Mouse (Mus musculus) liver, embryonic 16.5 days (tissue): ENCODE measurements at regions not wholly inside any gene's neighbourhood (a gene's known extent, or its start where the extent isn't known, plus 50 kb on each side); places are given as distances from the start of the nearest gene placed in this dataset.

Source experiments
- ATAC-seq: fragments of 200-750 bp; cut with Nextera tagmentation; 2 replicates; pipeline ENCODE4 v1.8.0; 2017; ENCODE audit warnings: low read depth, mild to moderate bottlenecking, moderate number of reproducible peaks, moderate library complexity
- H3K27ac ChIP-seq: fragments of 300-500 bp; sonication (generic); 2 replicates; pipeline ENCODE4 v1.5.1; 2014; ENCODE audit warnings: mild to moderate bottlenecking, low read length
- H3K27me3 ChIP-seq: fragments of 300-500 bp; sonication (generic); 2 replicates; pipeline ENCODE4 v1.6.1; 2014; ENCODE audit warnings: low read depth, low read length, mixed read lengths; ENCODE audit not compliant: control insufficient read depth, insufficient read depth
- H3K36me3 ChIP-seq: fragments of 300-500 bp; sonication (generic); 2 replicates; pipeline ENCODE4 v1.6.1; 2014; ENCODE audit warnings: mild to moderate bottlenecking; ENCODE audit not compliant: control insufficient read depth, insufficient read depth
- H3K4me1 ChIP-seq: fragments of 300-500 bp; sonication (generic); 2 replicates; pipeline ENCODE4 v1.6.1; 2014; ENCODE audit warnings: low read depth, low read length, mixed read lengths; ENCODE audit not compliant: control insufficient read depth
- H3K4me2 ChIP-seq: fragments of 300-500 bp; sonication (generic); 2 replicates; pipeline ENCODE4 v1.6.1; 2014; ENCODE audit warnings: low read depth, low read length, mixed read lengths
- H3K4me3 ChIP-seq: fragments of 300-500 bp; sonication (generic); 2 replicates; pipeline ENCODE4 v1.5.1; 2014; ENCODE audit warnings: low read depth, mild to moderate bottlenecking, low read length
- H3K9ac ChIP-seq: fragments of 300-500 bp; sonication (generic); 2 replicates; pipeline ENCODE4 v1.6.1; 2014; ENCODE audit warnings: low read depth, low read length
- H3K9me3 ChIP-seq: fragments of 300-500 bp; sonication (generic); replicated peaks from 2 replicates; pipeline ENCODE4 v1.6.1; 2016; ENCODE audit warnings: low read length; ENCODE audit not compliant: control insufficient read depth
- WGBS: fragments of 180-500 bp; shearing (Covaris S2); extraction: QIAGEN DNeasy Blood & Tissue Kit; methylation state at CpG from one replicate; pipeline ENCODE4 v1.1.7; 2014; ENCODE audit not compliant: insufficient replicate concordance; 5-methylcytosine and 5-hydroxymethylcytosine counted together

GRCm38 (mm10) chr13:97847561-97847960, 87.1 kb upstream of the Gm10260 start:
- WGBS = 78% methylated on average over 6 of the region's 6 CpGs
- no peak for ATAC-seq

GRCm38 (mm10) chr13:97845148-97845547, 84.7 kb upstream of the Gm10260 start:
- 68% methylated on average over 5 of the region's 5 CpGs for WGBS
- ATAC-seq = no peak
- H3K27me3 ChIP-seq = no peaks in the 10 kb centered on the region

More at GRCm38 (mm10) chr13:97847561-97847960, 87.1 kb upstream of the Gm10260 start:
- Histone ChIP-seq H3K4me1 (no peaks in the 10 kb centered on the region), H3K27me3 (no peaks in the 10 kb centered on the region), H3K36me3 (no peaks in the 10 kb centered on the region), H3K27ac (no peak overlapping the region), H3K9ac (no peak overlapping the region), H3K9me3 (no peaks in the 10 kb centered on the region), H3K4me3 (no peak overlapping the region), H3K4me2 (no peak overlapping the region)

GRCm38 (mm10) chr13:97842801-97843200, 82.4 kb upstream of the Gm10260 start:
- ATAC-seq = no peak

More at GRCm38 (mm10) chr13:97845148-97845547, 84.7 kb upstream of the Gm10260 start:
- no peak overlapping the region for H3K27ac ChIP-seq
- H3K4me3 ChIP-seq = no peak overlapping the region
- no peak overlapping the region for H3K9ac ChIP-seq
- H3K4me1 ChIP-seq = no peaks in the 10 kb centered on the region
- no peaks in the 10 kb centered on the region for H3K9me3 ChIP-seq
- H3K4me2 ChIP-seq = no peak overlapping the region
- no peaks in the 10 kb centered on the region for H3K36me3 ChIP-seq

GRCm38 (mm10) chr13:97841503-97841902, 81.1 kb upstream of the Gm10260 start:
- no peak overlapping the region for H3K4me2 ChIP-seq
- H3K4me3 ChIP-seq = no peak overlapping the region
- ATAC-seq = no peak

More at GRCm38 (mm10) chr13:97842801-97843200, 82.4 kb upstream of the Gm10260 start:
- Histone ChIP-seq H3K9ac (no peak overlapping the region), H3K4me1 (no peaks in the 10 kb centered on the region), H3K27ac (no peak overlapping the region), H3K27me3 (no peaks in the 10 kb centered on the region), H3K4me3 (no peak overlapping the region), H3K4me2 (no peak overlapping the region), H3K9me3 (no peaks in the 10 kb centered on the region), H3K36me3 (no peaks in the 10 kb centered on the region)
- 76% methylated on average over 5 of the region's 5 CpGs for WGBS

GRCm38 (mm10) chr13:97839617-97840308, 79.3 kb upstream of the Gm10260 start:
- Histone ChIP-seq H3K4me1 (no peaks in the 10 kb centered on the region), H3K9me3 (no peaks in the 10 kb centered on the region), H3K27ac (no peak overlapping the region), H3K27me3 (no peaks in the 10 kb centered on the region), H3K4me3 (no peak overlapping the region), H3K4me2 (no peak overlapping the region), H3K9ac (no peak overlapping the region), H3K36me3 (no peaks in the 10 kb centered on the region)
- 43% methylated on average over 7 of the region's 7 CpGs for WGBS
- ATAC-seq = no peak

More at GRCm38 (mm10) chr13:97841503-97841902, 81.1 kb upstream of the Gm10260 start:
- Histone ChIP-seq H3K27me3 (no peaks in the 10 kb centered on the region), H3K4me1 (no peaks in the 10 kb centered on the region), H3K27ac (no peak overlapping the region), H3K9me3 (no peaks in the 10 kb centered on the region), H3K36me3 (no peaks in the 10 kb centered on the region), H3K9ac (no peak overlapping the region)
- WGBS = 69% methylated on average over 7 of the region's 7 CpGs

- H3K27ac ChIP-seq = no peak overlapping the region
- no peaks in the 10 kb centered on the region for H3K36me3 ChIP-seq
- WGBS = 66% methylated on average over 7 of the region's 7 CpGs
- H3K4me1 ChIP-seq = no peaks in the 10 kb centered on the region
- H3K4me3 ChIP-seq = no peak overlapping the region
- H3K9ac ChIP-seq = no peak overlapping the region
- no peak overlapping the region for H3K4me2 ChIP-seq
- ATAC-seq = no peak
- no peaks in the 10 kb centered on the region for H3K27me3 ChIP-seq
- no peaks in the 10 kb centered on the region for H3K9me3 ChIP-seq
Observed at GRCm38 (mm10) chr13:97837443-97838000, 77.1 kb upstream of the Gm10260 start.

GRCm38 (mm10) chr13:97832448-97832847, 72.0 kb upstream of the Gm10260 start:
- H3K4me3 ChIP-seq = no peak overlapping the region
- ATAC-seq = no peak
- no peak overlapping the region for H3K4me2 ChIP-seq
- H3K27me3 ChIP-seq = no peaks in the 10 kb centered on the region
- no peak overlapping the region for H3K27ac ChIP-seq
- H3K9ac ChIP-seq = no peak overlapping the region
- no peaks in the 10 kb centered on the region for H3K4me1 ChIP-seq
- no peaks in the 10 kb centered on the region for H3K36me3 ChIP-seq
- WGBS = 67% methylated on average over 1 of the region's 1 CpGs
- no peaks in the 10 kb centered on the region for H3K9me3 ChIP-seq

GRCm38 (mm10) chr13:97831839-97832238, 71.4 kb upstream of the Gm10260 start:
- Histone ChIP-seq H3K27me3 (no peaks in the 10 kb centered on the region), H3K4me3 (no peak overlapping the region), H3K9ac (no peak overlapping the region), H3K4me2 (no peak overlapping the region), H3K4me1 (no peaks in the 10 kb centered on the region), H3K9me3 (no peaks in the 10 kb centered on the region), H3K36me3 (no peaks in the 10 kb centered on the region), H3K27ac (no peak overlapping the region)
- 61% methylated on average over 5 of the region's 5 CpGs for WGBS
- no peak for ATAC-seq

GRCm38 (mm10) chr13:97829558-97829957, 69.1 kb upstream of the Gm10260 start:
- Histone ChIP-seq H3K27me3 (no peaks in the 10 kb centered on the region), H3K9ac (no peak overlapping the region), H3K4me2 (no peak overlapping the region), H3K4me1 (no peaks in the 10 kb centered on the region), H3K36me3 (no peaks in the 10 kb centered on the region), H3K9me3 (no peaks in the 10 kb centered on the region), H3K27ac (no peak overlapping the region), H3K4me3 (no peak overlapping the region)
- whole genome bisulfite sequencing = 54% methylated on average over 5 of the region's 5 CpGs
- ATAC-seq = no peak
